Mouse (Mus musculus): Measurements from ENCODE around the gene Pacsin3. TPM values are rescaled to one million over a fixed set of nuclear protein-coding genes. Genes with fewer than 3 reads are reported as not detected.
A peak's percentile ranks its signal among the peaks of the same experiment; 100 is the strongest.

The Pacsin3 gene
- polyA plus RNA-seq, 1 experiment from 2014 or later = 47.4 TPM

DNA sequence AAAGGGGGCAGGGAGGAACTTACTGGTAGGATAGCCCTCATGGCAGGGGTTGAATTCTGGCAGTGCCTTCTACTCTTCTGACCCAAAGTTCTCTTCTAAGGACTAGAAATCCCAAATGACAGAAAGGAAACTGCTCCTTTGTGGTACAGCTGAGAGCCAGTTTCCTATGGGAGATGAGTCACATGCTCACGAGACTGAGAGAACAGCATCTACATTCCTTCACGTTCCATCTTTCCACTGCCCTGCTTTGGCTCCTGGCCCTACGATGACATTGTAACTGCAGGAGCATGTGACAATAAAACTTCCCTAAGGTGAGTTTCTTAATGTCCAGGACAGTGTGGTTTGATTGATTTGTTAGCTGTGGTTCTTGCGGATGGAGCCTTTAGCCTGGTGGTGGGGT is 7.4 kb upstream of the Pacsin3 start:
- 87% methylated on average over 4 of the region's 4 CpGs for WGBS
- H3K27me3 ChIP-seq = no peaks in the 10 kb centered on the region

DNA sequence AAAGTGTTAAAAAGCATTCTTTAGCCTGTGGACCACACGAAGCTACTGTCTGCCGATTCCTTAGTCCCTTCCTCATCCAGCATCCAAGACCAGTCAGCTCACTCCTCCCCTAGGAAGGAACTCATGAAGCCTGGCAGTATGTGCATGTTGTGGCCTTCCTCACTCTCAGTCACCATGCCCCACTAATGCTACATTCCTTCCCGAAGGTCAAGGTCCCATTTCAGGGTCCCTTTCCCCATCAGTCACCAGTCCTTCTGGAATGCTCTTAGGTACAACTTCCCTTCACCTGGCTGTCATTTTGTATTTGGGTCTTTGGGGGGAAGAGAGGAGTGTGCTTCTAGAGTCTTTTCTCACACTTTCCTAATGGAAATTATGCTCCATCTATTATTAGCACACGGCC is 3.8 kb upstream of the Pacsin3 start:
- no peak overlapping the region for H3K4me2 ChIP-seq (replicated peaks)

More for the DNA sequence above, 7.4 kb upstream of the Pacsin3 start:
- Histone ChIP-seq H3K4me2 (replicated peaks) (no peak overlapping the region), H3K27ac (no peak overlapping the region), H3K9ac (no peak overlapping the region), H3K36me3 (no peaks in the 10 kb centered on the region), H3K9me3 (no peaks in the 10 kb centered on the region), H3K4me3 (no peak overlapping the region), H3K4me1 (no peaks in the 10 kb centered on the region)
- ATAC-seq (ENCODE audit: low FRiP score, low read depth) = no peak

DNA sequence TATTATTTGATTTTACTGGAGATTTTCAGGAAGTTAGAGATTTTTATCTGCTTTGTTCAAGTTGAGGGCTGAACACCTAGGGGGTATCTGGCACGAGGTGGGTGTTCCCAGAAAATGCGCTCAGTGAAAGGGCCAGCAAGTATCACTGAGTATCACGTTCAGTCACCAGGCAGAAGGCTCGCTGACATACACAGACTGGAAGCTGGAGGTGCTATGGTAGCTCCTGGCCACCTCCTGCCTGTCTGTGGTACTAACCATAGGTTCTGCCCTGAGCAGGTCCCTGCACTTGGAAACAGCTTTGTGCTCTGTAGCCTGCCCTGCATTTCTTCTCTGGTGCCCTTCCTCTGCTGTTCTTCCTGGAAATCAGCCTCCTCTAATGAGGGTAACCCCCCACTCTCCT is 3.2 kb upstream of the Pacsin3 start:
- Histone ChIP-seq H3K9ac (no peak overlapping the region), H3K27ac (no peak overlapping the region), H3K36me3 (no peaks in the 10 kb centered on the region), H3K4me2 (replicated peaks) (no peak overlapping the region), H3K4me3 (no peak overlapping the region), H3K4me1 (peaks cover 18% of the 10 kb centered on the region), H3K9me3 (no peaks in the 10 kb centered on the region), H3K27me3 (peaks cover 26% of the 10 kb centered on the region)
- 49% methylated on average over 4 of the region's 4 CpGs for WGBS
- no peak for ATAC-seq (ENCODE audit: low FRiP score, low read depth)

More for the DNA sequence above, 3.8 kb upstream of the Pacsin3 start:
- H3K4me3 ChIP-seq = no peak overlapping the region
- WGBS = 69% methylated on average over 4 of the region's 4 CpGs
- no peak for ATAC-seq (ENCODE audit: low FRiP score, low read depth)
- H3K36me3 ChIP-seq = no peaks in the 10 kb centered on the region
- H3K27me3 ChIP-seq = peaks cover 26% of the 10 kb centered on the region
- no peak overlapping the region for H3K9ac ChIP-seq
- H3K27ac ChIP-seq = no peak overlapping the region
- H3K4me1 ChIP-seq = peaks cover 17% of the 10 kb centered on the region
- no peaks in the 10 kb centered on the region for H3K9me3 ChIP-seq

DNA sequence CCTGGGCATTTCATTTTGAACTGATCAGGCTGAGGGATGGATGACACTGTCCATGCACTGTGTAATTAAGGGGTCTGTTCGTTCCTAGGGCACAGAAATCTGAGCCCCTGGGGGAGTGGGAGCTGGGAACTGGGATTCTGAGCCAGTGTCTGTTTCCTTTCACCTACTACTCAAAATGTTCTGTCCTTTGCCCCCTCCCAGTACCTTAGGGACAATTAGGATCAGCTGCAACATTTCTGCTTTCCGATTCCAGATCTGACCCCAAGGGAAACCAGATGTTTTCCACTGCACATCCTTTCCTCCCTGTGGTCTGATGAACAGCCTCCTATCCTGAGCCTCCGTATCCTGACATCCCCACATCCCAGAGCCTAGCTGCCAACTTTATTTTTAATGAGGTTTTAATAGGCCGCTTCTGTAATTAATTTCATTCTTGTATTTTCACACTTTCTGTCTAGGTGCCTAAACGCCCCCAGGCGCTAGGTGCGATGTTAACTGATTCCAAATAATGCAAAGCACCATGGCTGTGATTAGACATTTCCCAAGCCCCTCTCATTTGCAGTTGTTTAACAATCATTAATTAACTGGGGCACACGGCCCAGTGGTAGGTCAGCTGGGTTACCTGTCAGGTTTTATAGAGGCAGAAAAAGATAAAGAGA is 901 bp upstream of the Pacsin3 start:
- H3K36me3 ChIP-seq = no peaks in the 10 kb centered on the region
- no peak for ATAC-seq (ENCODE audit: low FRiP score, low read depth)
- 12% methylated on average over 8 of the region's 8 CpGs for WGBS
- no peak overlapping the region for H3K27ac ChIP-seq
- no peaks in the 10 kb centered on the region for H3K9me3 ChIP-seq
- H3K27me3 ChIP-seq = peaks cover 26% of the 10 kb centered on the region
- peak overlapping the region; percentile 71; the same call in 1 of the 2 replicates for H3K4me3 ChIP-seq
- peaks cover 32% of the 10 kb centered on the region for H3K4me1 ChIP-seq
- peak overlapping the region; percentile 88 for H3K4me2 ChIP-seq (replicated peaks)
- H3K9ac ChIP-seq = peak overlapping the region; percentile 57

DNA sequence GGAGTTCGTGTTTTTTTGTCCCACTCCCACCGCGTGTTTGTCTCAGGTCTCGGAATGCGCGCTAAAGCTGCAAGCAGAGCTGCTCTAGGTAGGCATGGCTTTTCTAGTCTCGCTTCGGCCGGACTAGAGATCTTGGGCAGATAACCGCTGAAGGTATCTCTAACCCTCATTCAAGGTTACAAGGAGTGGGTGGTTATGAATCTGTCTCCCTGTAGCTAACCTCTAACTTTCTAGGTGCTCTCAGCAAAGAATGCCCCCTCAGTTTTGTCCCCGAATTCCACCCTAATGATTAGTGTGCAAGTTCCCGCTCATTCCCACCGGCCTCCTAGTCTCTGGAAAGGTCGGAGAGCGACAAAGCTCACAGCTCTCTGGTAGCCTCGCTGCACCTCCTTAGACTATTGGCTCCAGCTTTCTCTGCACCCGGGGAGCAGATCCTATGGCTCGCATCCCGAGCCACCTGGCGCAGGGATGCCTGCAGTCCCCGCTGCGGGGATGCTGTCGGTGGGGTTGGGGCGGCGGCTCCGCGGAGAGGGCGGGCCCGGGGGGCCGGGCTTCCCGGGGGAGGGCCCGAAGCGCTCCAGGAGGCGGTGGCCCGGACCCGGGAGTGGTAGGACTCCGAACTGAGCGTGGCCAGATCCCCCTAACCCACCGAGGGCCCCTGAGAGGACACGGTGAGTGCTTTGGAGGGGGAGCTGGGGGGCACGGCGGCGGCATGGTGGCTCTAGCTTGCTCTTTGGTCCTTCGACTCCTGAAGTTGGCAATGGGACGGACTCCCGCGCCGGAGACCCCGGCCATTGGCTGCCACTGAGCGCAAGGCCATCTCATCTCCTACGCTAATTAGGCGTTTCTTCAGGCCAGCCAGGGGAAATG is 737 bp downstream of the Pacsin3 start:
- Histone ChIP-seq H3K4me3 (peak overlapping the region; percentile 71), H3K4me1 (peaks cover 32% of the 10 kb centered on the region), H3K36me3 (peaks cover 16% of the 10 kb centered on the region), H3K9ac (peak overlapping the region; percentile 79), H3K27me3 (peaks cover 26% of the 10 kb centered on the region), H3K27ac (peak overlapping the region; percentile 92), H3K9me3 (no peaks in the 10 kb centered on the region), H3K4me2 (replicated peaks) (peak overlapping the region; percentile 88)
- 0% methylated on average over 51 of the region's 52 CpGs for WGBS
- peak; percentile 55 for ATAC-seq (ENCODE audit: low FRiP score, low read depth)

DNA sequence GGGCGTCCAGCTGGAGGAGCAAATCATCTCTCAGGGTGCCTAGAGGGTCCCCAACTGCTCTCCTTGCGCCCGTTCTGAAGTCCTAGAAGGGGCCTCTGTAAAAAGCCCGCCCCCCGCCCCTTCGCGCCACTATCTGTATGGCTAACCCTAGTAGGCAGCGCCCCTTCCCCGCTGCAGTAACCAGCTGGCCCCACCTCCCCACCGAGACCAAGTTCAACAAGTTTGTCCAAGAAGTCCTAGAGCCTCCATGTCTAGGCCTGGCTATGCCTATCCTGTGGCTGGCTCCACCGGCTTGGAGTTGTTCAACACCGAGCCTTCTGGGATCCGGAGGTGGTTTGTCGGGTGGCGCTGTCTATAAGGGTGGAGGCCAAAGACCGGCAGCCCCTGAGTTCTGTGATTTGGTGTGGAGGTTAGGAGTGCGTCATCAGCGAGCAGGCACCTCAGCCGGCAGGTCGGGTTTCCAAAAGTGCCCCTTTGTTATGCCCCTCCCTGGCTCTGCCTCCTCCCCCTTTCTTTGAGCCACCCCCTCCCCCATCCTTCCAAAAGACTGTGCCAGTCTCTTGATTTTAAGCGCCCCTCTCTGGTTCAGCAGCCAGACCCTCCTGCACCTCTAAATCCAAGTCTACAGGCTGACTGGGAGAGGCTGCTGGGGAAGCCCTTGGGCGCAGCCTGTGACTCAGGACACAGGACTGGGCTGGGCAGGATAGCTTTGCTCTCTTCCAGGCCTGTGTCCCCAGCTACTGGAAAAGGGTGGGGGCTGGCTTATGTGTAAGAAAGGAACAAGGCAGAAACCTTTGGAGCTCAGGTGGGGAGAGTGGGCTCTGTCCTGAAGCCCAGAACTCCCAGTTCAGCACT is 1.6 kb downstream of the Pacsin3 start:
- ATAC-seq (ENCODE audit: low FRiP score, low read depth) = peak; percentile 87
- Histone ChIP-seq H3K4me2 (replicated peaks) (peak overlapping the region; percentile 88), H3K4me1 (peaks cover 32% of the 10 kb centered on the region), H3K4me3 (peak overlapping the region; percentile 71), H3K9ac (peak overlapping the region; percentile 79), H3K27me3 (peaks cover 26% of the 10 kb centered on the region), H3K36me3 (peaks cover 21% of the 10 kb centered on the region), H3K9me3 (no peaks in the 10 kb centered on the region), H3K27ac (peak overlapping the region; percentile 92)
- 2% methylated on average over 22 of the region's 22 CpGs for WGBS

DNA sequence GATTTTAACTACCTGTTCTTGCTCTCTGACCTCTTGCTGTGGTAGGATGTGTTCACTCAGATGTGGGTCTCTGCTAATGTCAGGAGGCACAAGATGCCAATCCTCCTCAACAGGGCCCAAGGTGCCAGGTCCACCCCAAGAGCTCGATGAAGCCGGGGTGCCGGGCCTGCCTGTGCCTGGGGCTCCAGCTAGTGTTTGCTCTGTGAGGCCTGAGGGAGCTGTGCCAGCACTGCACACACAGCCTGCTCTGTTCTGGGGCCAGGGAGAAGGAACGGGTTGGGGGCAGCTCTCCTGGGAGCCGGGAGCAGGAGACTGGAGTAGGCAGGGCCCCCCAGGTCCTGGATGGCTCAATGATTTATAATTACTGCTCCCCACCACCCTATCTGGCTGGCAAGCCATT is 2.3 kb downstream of the Pacsin3 start:
- ATAC-seq (ENCODE audit: low FRiP score, low read depth) = no peak
- 55% methylated on average over 5 of the region's 5 CpGs for WGBS
- peak overlapping the region; percentile 79 for H3K9ac ChIP-seq
- peaks cover 26% of the 10 kb centered on the region for H3K27me3 ChIP-seq
- H3K4me3 ChIP-seq = peak overlapping the region; percentile 71
- H3K4me2 ChIP-seq (replicated peaks) = peak overlapping the region; percentile 88
- peaks cover 28% of the 10 kb centered on the region for H3K36me3 ChIP-seq
- H3K4me1 ChIP-seq = peaks cover 32% of the 10 kb centered on the region
- H3K9me3 ChIP-seq = no peaks in the 10 kb centered on the region
- peak overlapping the region; percentile 92 for H3K27ac ChIP-seq

DNA sequence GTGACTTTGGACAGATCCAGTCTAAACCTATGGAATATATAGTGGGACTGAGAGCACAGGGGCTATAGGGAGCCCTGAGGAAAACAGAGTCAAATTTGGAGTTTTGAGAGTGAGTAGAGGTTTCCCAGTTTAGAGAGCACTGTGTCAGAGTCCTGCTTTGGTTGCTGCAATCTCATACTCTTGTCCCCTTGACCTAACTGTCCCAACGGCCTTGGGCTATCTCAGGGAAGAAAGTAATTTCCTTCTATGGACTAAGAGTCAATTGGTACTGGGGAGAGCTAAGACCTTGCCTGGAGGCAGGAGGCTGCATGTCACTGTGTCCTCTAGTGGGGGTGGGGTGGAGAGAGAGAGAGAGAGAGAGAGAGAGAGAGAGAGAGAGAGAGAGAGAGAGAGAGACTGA is 3.1 kb downstream of the Pacsin3 start:
- no peak overlapping the region for H3K9ac ChIP-seq
- peaks cover 33% of the 10 kb centered on the region for H3K4me1 ChIP-seq
- ATAC-seq (ENCODE audit: low FRiP score, low read depth) = no peak
- H3K36me3 ChIP-seq = peaks cover 36% of the 10 kb centered on the region
- WGBS = 67% methylated on average over 1 of the region's 1 CpGs
- H3K27me3 ChIP-seq = peaks cover 24% of the 10 kb centered on the region
- no peaks in the 10 kb centered on the region for H3K9me3 ChIP-seq
- peak overlapping the region; percentile 92; the same call in 1 of the 2 replicates for H3K27ac ChIP-seq
- peak overlapping the region; percentile 88 for H3K4me2 ChIP-seq (replicated peaks)
- peak overlapping the region; percentile 71; the same call in 1 of the 2 replicates for H3K4me3 ChIP-seq

DNA sequence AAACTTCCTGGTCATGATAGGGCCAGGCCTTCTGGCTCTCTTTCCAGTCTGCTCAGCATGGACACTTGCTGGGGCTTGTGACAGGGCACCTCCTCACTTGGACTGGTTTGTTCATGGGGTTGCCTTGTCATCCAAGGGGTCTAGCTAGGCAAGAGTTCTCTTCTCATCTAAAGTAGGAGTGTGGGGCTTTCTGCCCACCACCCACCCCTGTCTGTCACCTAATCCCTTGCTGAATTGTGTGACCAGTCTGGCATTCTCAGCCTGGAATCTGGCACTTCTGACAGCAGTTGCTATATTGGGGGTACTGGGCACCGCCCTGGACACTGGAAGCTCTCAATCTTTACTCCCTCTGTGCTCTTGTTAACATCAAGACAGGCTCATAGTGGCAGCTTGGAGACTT is 3.7 kb downstream of the Pacsin3 start:
- H3K9ac ChIP-seq = 0 out of 2 replicates have a peak overlapping the region, but pooled peaks have one; percentile 13
- H3K36me3 ChIP-seq = peaks cover 42% of the 10 kb centered on the region
- 97% methylated on average over 1 of the region's 1 CpGs for WGBS
- H3K9me3 ChIP-seq = no peaks in the 10 kb centered on the region
- ATAC-seq (ENCODE audit: low FRiP score, low read depth) = no peak
- no peak overlapping the region for H3K27ac ChIP-seq
- H3K4me1 ChIP-seq = peaks cover 39% of the 10 kb centered on the region
- H3K27me3 ChIP-seq = peaks cover 17% of the 10 kb centered on the region
- H3K4me3 ChIP-seq = no peak overlapping the region
- no peak overlapping the region for H3K4me2 ChIP-seq (replicated peaks)

DNA sequence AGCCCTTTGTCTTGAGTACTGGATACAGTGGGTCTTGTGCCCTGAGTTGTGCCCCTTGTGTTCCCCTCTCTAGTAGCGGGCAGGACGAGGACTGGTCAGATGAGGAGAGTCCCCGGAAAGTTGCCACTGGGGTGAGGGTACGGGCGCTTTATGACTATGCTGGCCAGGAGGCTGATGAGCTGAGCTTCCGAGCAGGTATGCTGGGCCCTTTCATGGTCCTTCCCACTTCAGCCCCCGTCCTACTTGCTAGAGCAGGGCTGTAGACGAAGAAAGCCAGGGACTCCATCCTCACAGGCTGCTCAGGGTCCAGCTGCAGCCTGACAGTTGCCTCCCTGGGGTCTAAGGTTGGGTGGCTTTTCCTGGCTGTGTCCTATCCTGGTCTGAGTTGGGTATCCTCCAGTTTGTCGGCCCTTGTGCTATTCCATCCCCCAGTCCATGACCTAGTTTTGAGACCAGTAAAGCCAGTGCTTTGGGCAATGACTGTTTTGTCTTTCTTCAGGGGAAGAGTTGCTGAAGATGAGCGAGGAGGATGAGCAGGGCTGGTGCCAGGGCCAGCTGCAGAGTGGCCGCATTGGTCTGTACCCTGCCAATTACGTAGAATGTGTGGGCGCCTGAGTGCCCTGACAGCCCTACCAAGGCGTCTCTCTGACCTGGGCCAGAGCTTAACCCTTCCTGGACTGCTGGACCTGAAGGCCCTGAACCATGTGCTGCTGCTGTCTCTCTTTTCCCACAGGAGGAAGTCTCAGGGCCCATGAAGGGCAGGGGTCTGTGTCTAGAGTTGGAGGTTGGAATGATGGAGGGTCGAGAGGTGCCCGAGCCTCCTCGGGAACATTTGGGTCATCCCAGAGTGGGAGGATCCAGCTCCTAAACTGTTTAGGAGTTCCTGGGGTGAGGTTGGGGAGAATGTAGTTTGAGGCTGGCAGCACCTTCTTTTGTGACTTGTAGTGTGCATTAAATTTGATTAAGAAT is 8.2 kb downstream of the Pacsin3 start:
- Histone ChIP-seq H3K27me3 (no peaks in the 10 kb centered on the region), H3K4me3 (peak overlapping the region; percentile 85), H3K9me3 (no peaks in the 10 kb centered on the region), H3K4me1 (peaks cover 20% of the 10 kb centered on the region), H3K36me3 (peaks cover 68% of the 10 kb centered on the region), H3K27ac (peak overlapping the region; percentile 80; the same call in 1 of the 2 replicates), H3K9ac (peak overlapping the region; percentile 93), H3K4me2 (replicated peaks) (peak overlapping the region; percentile 86)
- WGBS = 86% methylated on average over 17 of the region's 17 CpGs
- ATAC-seq (ENCODE audit: low FRiP score, low read depth) = no peak
